Mouse (Mus musculus) left cerebral cortex, postnatal 25 days (tissue): ENCODE results near the gene Nup214. TPM values are rescaled to one million over a fixed set of nuclear protein-coding genes. Genes with fewer than 3 reads are reported as not detected.
A peak's percentile ranks its signal among the peaks of the same experiment; 100 is the strongest.

Experiments
- DNase-seq, 2 experiments: peaks; one replicate each; pipeline ENCODE4 v3.0.0; 2022; ENCODE audit warnings: low spot score in 2 of 2, mixed read lengths in 1 of 2
- intact Hi-C: fragments of 180-260 bp; cut with DNase I; formaldehyde crosslinking; loops from one replicate; pipeline ENCODE4 v1.15.1; 2025
- total RNA-seq, 2 experiments: library from RNA; stranded (reverse); gene quantifications; 2 replicates each; pipeline ENCODE4 v1.2.3; 2021

Nup214 gene
- total RNA-seq, 2 experiments from 2014 or later = 47.7 to 61.0 TPM

DNA sequence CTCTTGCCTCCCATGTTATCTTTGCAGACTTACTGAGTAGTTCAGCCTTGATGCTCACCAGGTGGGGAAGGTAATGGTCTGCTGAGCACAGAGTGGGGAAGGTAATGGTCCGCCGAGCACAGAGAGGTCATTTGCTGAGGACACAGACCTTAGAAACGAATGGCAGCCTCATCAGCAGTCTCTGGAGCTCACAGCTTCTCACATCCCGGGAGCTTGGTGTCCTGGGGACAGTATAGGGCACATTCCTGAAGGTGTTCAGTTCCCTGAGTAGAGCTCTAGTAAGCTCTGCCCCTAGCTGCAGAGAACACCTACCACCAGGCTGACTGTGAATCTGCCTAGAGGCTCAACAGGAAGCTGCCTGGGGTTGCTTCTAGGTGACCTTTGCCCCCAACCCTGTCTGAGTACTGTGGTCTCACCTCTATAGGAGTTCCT is 12.4 kb upstream of the Nup214 start:
- DNase-seq = no peak
- intact Hi-C loops = no loop called here

DNA sequence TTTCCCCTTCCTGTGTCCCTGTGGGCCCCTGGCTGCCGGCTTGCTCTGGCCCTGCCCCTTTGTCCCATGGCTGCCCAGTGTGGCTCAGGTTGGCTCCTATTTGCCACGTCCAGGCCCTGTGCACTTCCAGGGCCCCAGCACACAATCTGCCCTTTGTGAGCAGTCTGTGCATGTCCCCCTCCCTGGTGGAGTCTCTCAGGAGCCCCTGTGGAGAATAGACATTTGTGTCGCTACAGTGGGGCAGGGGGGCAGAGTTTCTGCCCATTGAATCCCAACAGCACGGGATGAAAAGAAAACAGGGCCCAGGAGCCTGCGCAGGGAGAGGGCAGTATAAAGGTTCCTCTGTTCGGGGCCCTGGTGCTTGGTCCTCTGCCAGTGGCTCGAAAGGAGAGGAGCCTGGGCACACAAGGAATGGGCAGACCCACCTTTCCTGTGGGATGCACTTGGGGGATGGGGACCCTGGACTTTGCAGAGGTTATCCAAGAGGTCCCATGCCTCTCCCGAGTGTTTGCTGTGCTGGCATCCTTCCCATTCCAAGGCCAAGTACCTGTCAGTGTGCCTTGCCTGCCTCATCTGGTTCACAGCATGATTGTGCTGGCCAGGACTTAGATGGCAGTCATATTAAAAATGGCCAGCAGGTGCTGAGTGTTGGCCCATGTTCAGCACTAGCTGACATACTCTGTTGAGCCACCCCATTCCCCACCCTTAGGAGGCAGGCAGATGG is 11.6 kb upstream of the Nup214 start:
- DNase-seq = peak; percentile 33 to 62
- intact Hi-C loops = no loop called here

DNA sequence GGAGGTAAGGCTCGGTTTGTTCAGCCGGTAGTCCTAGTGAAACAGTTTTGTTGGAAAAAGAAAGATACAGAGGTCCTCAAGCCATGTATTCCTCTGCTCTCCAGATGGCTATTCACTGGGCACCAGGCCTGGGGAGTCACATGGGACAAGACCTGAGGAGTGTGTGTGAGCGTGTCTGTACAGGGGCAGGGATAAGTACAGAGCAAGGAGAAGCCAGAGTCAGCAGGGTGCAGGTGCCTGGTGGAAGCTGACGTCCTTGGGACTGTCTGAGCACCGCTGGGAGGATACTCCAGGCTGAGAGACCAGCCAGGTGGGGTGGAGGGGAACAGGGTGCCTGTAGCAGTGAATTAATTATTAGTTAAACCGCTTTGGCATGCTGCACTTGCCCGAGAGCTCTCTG is 10.7 kb upstream of the Nup214 start:
- DNase-seq = no peak
- intact Hi-C loops = no loop called here

DNA sequence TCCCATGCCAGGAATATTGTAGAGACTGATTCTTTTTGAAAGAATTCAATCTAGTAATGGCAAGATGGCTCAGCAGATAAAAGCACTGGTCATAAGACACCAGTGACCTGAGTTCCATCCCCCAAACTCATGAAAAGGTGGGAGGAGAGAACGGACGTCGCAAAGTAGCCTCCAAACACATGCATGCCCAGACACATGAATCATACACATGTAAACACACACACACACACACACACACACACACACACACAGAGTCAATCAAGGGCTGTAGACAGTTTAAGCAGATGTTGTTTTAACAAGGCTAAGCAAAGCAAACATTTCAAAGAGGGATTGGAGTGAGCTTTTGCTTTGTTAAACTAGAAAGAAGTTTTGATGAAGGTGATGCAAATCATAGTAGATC is 10.0 kb upstream of the Nup214 start:
- no peak for DNase-seq
- intact Hi-C loops = no loop called here

DNA sequence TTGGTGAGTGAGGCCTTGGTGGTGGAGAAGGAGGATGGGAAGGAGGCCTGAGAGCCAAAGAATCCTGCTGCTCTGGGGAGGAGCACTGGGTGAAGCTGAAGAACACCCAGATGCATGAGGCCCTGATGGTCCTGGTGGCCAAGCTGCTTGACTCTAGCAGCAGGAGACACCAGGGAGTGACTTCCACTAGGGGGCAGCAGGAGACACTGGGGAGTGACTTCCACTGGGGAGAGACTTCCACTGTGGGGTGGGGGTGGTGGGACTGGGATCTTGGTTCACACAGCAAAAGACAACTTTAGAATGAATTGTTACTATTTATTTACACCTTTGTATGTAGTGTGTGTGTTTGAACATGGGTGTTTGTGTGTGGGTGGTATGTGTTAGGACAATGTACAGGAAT is 9.1 kb upstream of the Nup214 start:
- intact Hi-C loops = no loop called here
- DNase-seq = no peak

DNA sequence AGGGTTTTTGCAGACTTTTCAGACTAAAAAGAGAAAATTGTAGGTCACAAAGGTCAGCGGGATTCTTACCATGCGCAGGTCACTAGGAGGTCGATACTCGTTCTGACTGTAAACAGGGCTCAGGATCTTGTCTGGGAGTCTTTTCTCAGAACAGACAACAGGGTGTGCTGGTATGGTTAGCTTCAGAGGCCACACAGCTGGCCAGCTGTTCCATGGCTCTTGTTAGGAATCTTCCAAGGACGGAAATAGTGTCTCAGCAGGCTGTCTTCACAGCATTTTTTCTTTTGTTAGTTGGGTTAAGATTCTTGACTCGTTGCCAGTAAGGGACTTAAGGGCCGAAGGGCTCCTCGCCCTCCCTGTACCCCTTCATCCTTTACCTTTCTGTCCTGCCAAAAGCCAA is 7.4 kb upstream of the Nup214 start:
- no peak for DNase-seq
- intact Hi-C loops = no loop called here

DNA sequence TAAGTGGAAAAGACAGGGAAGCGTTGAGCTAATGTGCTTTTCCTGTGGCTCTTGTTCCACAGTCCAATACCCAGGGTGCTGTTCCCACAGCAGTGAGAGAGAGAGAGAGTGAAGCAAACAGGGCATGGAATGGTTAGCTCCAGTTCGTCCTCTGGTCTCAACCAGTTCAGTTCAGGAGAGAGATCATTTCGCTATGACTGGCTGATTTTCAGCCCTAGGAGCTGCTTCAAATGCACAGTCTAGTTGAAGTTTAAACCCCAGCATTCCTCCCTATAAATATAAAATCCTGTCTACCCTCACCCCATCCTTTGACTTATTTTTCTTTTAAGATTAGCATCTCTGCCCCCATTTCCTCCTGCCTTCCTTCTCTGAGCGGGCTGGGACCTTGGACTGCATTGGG is 1.6 kb upstream of the Nup214 start:
- no peak for DNase-seq
- intact Hi-C loops = loop anchor here (10.0 kb wide), 1 partner anchor 392 kb away; no protein-coding TSS in a partner anchor

DNA sequence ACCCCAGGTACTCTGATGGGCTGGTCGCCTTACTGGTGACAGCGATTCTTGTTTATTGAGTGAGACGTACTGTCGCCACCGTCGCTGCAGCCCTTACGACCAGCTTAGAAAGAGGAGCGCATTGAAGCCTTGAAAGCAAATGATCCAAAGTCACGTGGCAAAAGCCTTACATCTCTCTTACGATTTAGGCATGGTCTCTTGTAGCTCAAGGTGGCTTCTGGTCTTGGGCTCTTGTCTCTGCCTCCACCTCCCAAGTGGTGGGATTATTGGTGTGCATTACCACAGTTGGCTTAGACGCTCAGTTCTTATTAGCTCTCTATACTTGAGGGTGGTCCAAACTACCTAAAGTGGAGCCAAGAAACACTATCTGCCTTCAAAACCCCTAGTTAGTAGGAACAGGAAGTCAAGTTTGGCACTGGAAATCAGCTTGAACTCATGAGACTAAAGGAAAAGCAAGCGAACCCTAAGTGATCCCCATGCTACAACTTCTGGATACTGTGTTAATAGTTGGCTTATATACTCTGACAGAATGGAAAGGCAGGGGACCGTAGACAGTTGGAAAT is 654 bp downstream of the Nup214 start:
- no peak for DNase-seq
- intact Hi-C loops = loop anchor here (10.0 kb wide), 1 partner anchor 390 kb away; no protein-coding TSS in a partner anchor

DNA sequence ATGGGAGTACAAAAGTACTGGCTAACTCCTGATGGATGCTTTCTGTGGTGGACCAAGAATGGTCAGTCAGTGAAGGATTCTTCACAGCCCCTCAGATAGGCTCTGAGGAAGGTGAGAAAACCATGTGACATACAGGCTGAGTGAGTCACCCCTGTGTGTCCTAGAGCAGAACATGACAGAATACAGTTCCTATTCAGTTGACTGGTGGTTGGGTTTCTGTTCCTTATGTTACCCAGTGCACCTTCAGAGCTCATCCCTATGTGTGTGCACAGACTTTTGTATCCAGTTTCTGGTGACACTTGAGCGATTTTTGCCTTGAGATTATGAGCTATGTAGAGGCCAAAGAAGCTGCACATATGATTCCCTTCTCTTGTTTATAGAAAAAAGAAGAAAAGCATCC is 13.5 kb downstream of the Nup214 start:
- intact Hi-C loops = no loop called here
- DNase-seq = no peak

DNA sequence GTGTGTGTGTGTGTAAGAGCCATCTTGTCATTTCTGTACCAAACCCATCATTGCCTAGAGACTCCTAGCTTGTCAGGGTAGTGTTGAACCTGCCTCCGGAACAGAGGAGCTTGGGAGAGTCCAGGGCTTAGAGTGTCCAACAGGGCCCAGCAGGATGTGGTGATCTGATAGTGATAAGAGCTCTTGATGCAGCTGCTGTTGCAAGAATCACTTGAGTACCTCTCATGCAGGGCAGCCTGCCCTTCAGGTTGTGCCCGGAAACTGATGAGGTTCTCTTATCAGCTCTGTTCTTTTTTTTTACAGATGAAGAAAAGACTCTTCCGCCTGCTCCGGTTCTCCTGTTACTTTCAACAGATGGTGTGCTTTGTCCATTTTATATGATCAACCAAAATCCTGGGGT is 16.7 kb downstream of the Nup214 start:
- intact Hi-C loops = no loop called here
- no peak for DNase-seq

DNA sequence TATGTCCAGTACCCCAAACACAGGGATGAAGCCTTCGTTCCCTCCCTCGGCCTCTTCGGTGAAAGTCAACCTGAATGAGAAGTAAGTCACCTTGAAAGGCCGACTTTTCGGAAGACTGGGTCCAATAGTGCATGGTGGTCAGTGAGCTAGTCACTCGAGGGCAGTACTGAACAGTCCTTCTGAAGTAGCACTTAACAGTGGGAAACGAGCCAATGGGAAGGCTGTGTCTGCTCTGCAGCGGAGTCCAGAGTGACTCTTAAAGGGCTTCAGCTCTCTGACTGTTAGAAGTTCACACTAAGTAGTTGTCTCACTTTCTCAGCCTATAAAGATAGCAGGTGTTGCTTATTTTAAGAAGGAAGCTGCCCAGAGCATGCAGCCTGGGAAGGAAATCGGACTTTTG is 20.7 kb downstream of the Nup214 start:
- DNase-seq = no peak
- intact Hi-C loops = no loop called here

DNA sequence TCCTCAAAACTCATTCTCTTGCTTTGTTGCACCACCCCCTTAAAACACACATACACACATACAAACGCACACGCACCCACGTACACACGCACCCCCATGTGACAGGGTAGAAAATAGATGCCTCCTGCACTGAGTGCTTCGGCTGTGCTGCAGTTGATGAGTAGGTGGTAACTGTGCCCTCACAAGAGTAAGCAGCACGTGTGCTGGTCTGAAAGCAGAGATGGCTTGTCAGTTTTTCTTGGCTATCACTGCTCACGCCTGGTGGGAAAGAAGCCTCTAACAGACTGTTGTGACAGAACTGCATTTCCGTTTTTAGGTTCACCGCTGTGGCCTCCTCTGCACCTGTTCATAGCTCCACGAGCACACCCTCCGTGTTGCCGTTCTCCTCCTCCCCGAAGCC is 21.8 kb downstream of the Nup214 start:
- intact Hi-C loops = no loop called here
- DNase-seq = peak; percentile 69 to 92

DNA sequence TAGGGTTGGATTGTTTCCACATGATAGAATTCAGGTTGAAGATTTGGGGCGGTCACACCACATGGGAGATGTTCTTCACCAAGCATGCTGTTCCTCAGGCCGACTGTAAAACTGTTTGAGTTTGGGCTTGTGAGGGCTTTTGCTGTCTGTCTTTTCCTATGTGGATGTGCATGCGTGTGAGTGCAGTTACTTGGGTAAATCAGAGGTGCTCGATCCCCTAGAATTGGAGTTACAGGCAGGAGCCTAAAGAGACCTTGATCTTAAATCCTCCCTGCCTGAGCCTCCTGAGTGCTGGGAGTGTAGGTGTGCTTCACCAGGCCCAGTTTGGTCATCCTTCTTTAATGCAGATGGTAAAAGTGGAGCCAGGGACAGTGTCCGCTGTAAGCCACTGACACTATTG is 23.3 kb downstream of the Nup214 start:
- intact Hi-C loops = no loop called here
- DNase-seq = no peak

DNA sequence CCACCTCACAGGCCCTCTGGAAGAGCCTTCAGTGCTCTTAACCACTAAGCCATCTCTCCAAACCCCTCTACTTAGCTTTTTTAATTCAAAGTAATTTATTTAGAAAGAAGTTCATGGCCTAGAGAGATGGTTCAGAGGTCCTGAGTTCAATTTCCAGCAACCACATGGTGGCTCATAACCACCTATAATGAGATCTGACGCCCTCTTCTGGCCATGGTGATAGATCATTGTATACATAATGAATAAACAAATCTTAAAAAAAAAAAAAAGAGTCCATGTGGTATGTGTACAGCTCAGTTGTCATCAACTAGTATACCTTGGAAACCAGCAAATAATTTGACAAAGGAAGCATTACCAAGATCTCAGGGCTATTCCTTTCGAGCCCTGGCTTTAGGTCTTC is 24.2 kb downstream of the Nup214 start:
- intact Hi-C loops = no loop called here
- DNase-seq = no peak

DNA sequence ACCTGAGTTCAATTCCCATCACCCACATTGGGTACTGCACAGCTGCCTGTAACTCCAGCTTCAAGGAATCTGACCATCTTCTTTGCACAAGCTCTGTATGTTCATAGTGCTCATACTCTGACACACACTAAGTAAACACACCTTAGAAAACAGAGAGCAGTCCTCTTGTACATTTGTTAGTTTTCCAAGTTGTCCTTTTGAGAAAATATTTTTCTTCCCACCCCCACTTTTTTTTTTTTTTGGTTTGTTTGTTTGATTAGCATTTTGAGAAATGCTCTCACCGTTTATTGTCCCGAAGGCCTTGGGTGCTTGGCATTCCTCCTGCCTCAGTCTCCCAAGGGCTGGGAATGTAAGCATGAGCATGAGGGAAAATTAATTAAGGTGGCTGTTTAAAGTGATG is 34.1 kb downstream of the Nup214 start:
- intact Hi-C loops = no loop called here
- DNase-seq = no peak

DNA sequence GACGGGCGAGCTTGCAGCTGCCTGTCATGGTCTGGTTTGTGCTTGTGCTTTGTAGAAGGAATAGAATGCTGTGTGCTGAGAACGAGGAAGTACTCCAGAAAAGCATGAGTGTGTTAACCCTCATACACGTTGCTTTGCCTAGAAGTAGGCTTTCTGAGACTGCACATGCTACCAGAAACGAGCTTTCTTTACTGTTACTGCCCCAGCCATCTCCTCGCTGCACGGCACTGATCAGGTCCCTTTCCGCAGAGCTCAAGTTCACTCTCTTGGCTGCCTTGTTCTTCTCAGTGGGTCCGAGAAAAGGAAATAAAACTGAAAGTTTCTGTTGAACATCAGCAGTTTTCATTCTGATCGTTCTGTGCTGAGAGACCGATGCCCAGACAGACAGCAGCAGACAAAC is 34.5 kb downstream of the Nup214 start:
- intact Hi-C loops = no loop called here
- DNase-seq = no peak

DNA sequence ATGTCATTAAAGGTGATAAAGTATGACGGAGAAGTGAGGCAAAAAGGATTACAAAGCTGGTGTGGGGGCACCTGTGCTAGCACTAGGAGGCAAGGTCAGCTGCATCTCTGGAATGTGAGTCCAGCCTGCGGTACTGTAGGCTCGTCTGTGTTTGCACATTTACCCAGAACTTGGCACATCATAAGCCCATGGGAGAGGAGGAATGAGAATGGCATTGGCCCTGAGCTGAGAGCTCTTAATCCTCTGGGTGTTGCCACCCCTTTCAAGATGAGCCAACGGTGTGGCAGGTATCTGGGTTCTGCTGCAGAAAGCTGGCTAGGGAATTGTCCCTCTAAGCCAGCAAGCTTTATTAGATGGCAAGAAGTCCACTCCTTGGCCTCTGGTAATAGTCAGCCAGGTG is 45.5 kb downstream of the Nup214 start:
- DNase-seq = no peak
- intact Hi-C loops = no loop called here

DNA sequence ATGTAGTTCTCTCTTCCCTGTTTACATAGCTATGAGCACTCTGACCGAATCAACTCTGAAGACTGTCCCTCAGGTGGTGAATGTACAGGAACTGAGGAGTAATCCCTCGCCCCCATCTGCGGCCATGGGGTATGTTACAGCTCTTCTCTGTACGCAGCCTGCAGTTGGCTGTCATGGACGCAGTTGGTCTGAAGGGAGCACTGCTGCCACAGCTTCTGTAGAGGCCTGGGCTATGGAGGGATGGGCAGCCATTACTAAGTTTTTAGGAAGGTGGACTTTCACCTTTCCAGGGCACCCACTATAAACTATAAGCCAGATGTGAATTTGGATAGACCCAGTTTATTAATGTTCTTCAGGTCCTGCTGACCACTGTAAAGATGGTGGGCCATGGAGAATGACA is 46.0 kb downstream of the Nup214 start:
- DNase-seq = no peak
- intact Hi-C loops = no loop called here

DNA sequence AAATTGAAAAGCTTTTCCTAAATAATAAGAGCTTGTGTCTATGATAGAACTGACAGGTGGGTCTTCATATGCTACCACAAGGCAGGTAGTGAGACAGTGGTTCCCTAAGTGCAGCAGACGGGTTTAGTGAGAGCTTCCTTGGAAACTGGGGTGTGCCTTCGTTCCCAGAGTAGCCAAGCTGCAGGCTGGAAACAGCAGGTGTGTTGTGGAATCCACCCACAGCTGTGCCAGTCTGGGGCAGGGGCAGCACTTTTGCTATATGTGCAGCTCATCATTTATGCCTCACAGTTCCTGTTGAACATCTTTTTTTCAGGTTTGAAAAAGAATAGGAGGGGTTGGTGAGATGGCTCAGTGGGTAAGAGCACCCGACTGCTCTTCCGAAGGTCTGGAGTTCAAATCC is 50.1 kb downstream of the Nup214 start:
- intact Hi-C loops = no loop called here
- no peak for DNase-seq

DNA sequence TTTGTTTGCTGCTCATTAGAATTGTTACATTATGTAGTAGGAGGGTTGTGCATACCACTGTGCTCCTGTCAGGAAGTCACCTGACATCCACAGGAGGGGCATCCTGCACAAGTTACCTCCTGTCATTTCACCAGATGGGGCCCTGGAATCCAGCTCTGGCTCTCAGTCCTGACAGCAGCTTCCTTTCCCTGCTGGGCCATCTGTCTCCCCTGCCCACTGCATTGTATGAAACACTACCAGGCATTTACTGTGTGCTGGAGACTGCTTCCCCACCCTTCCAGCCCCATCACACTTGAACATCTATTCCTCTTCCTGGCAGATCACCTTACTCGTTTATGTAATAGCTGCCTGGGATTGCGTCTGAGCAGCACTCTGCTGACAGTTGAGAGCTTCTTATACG is 55.4 kb downstream of the Nup214 start:
- intact Hi-C loops = no loop called here
- peak; percentile 43 to 81 for DNase-seq

DNA sequence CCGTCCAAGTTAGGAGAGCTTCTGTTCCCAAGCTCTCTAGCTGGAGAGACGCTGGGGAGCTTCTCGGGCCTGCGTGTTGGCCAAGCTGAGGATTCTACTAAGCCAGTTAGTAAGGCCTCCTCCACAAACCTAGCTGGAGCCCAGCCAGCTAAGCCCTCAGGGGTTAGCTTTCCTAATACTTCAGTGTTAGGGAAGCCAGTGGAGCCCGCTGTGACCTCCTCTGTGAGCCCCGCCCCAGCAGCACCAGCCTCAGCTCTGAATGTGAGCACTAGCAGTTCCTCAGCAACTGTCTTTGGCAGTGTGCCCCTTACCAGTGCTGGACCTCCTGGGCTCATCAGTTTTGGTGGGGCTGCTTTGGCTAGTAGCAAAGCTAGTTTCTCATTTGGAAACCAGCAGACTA is 59.2 kb downstream of the Nup214 start:
- DNase-seq = no peak

DNA sequence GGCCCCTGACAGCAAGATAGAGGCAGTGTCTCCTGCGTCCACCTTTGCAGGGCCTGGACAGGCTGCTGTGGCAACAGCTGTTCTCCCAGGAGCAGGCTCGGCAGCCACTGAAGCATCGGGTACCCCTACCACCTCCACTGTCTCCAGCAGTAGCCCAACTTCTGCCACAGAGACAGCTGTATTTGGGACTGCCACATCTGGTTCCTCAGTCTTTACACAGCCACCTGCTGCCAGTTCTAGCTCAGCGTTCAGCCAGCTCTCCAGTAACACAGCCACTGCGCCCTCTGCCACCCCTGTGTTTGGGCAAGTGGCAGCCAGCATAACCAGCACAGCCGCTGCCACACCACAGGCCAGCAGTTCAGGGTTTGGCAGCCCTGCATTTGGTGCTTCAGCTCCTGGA is 60.0 kb downstream of the Nup214 start:
- intact Hi-C loops = no loop called here
- DNase-seq = no peak

More for the DNA sequence above, 59.2 kb downstream of the Nup214 start:
- intact Hi-C loops = no loop called here
